Comparison of ENCODE assay signal across 30 mouse cellular contexts in the genomic region with DNA sequence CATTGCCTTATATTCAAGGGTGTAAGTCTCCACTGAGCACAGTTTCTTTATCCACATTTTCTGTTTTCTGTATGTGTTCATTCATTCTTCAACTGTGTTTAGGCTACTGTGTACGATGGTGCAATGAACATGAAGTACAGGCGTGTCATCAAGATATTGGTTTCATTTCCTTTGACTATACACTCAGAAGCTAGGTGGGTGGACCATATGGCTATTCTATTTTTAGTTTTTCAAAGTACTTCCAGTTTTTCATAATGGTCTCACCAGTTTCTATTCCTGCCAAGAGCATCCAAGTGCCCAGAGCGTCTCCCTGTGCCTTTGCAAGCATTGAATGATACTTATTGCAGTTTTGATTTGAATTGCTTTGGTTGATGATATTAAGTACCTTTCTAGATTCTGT.
A peak's percentile ranks its signal among the peaks of the same experiment; 100 is the strongest.
DNase-seq lines count a peak whose midpoint lies in the region; TF ChIP-seq lines count a peak whose summit lies in the region.
"Had no signal": no experiment of that assay in that cellular context is flagged by ENCODE, and none has a peak within 500 bp of the region (broad histone marks: within the 10 kb centered on the region; RNA-seq: fewer than 3 reads in every experiment).

No protein-coding gene starts in this region.

- H3K27ac ChIP-seq in layer of hippocampus, adult 2 months: peak overlapping the region; percentile 55; the same call in 1 of the 2 replicates
- H3K27ac ChIP-seq: embryonic facial prominence, embryonic 13.5 days; forebrain, embryonic 10.5 days; heart, embryonic 10.5 days; heart, embryonic 15.5 days; hindbrain, embryonic 12.5 days; hindbrain, postnatal 0 days; intestine, embryonic 15.5 days; liver, embryonic 14.5 days; macrophage had no signal

- intact Hi-C loops in left cerebral cortex, postnatal 10 days (cut with DNase I): no loop called here
- intact Hi-C loops in heart, postnatal 36 days (cut with DNase I): no loop called here

- H3K4me3 ChIP-seq in layer of hippocampus, adult 2 months: no peak overlapping the region
- H3K4me3 ChIP-seq: embryonic facial prominence, embryonic 13.5 days; forebrain, embryonic 10.5 days; heart, embryonic 10.5 days; heart, embryonic 15.5 days; hindbrain, embryonic 12.5 days; intestine, embryonic 15.5 days had no signal

- no peak for TF ChIP-seq CTCF in layer of hippocampus, adult 2 months (conservative IDR thresholded peaks at IDR 0.05)

- DNase-seq in cerebellum, adult 9-10 months: peak; percentile 32
- no peak for DNase-seq in cerebellum, adult 11-12 months
- DNase-seq in layer of hippocampus, adult 2 months (ENCODE audit: low spot score in 2 of 2): peak; percentile 21 to 33
- no peak for DNase-seq in layer of hippocampus, postnatal 10 days (ENCODE audit: low spot score in 2 of 2)
- peak; percentile 28 to 30 for DNase-seq in left cerebral cortex, adult 9 months (ENCODE audit: low spot score in 2 of 2)
- no peak for DNase-seq in left cerebral cortex, postnatal 10 days (ENCODE audit: extremely low spot score in 1 of 2, low spot score in 2 of 2)
- DNase-seq in heart, postnatal 36 days: no peak
- DNase-seq: adrenal gland, adult 8-10 months; cerebellum, adult 11 months; gastrocnemius, postnatal 25 days; heart, adult 11 months; kidney, adult 2 months; kidney, postnatal 36 days; liver; lung, adult 2 months; lung, postnatal 10 days; midbrain, embryonic 14.5 days; right cerebral cortex, postnatal 25 days; spleen, adult 18-20 months; thymus, adult 18-20 months; thymus, postnatal 25 days had no signal

Comparison
In these comparisons a context has a peak if more than half of its experiments do, and no peak if none do; other contexts are left out.
1. DNase-seq: peak in cerebellum, adult 9-10 months (single experiment), layer of hippocampus, adult 2 months (2 of 2) and left cerebral cortex, adult 9 months (2 of 2); none in cerebellum, adult 11-12 months (single experiment), layer of hippocampus, postnatal 10 days (0 of 2), left cerebral cortex, postnatal 10 days (0 of 2) and heart, postnatal 36 days (0 of 2).